Mouse (Mus musculus) kidney, embryonic 14.5 days (tissue): Measurements from ENCODE around the gene Olfr108. TPM values are rescaled to one million over a fixed set of nuclear protein-coding genes. Genes with fewer than 3 reads are reported as not detected.

Experiments used
- ATAC-seq: fragments of 200-750 bp; cut with Nextera tagmentation; 2 replicates; pipeline ENCODE4 v1.8.0; 2017; ENCODE audit warnings: moderate number of reproducible peaks, mild to moderate bottlenecking, moderate TSS enrichment, moderate library complexity; ENCODE audit not compliant: low FRiP score, low TSS enrichment
- H3K27ac ChIP-seq: fragments of 300-500 bp; sonication (generic); 2 replicates; pipeline ENCODE4 v1.5.1; 2014; ENCODE audit warnings: low read depth, mild to moderate bottlenecking, low read length, moderate library complexity, mixed read lengths
- H3K27me3 ChIP-seq: fragments of 300-500 bp; sonication (generic); 2 replicates; pipeline ENCODE4 v1.6.1; 2014; ENCODE audit warnings: mild to moderate bottlenecking, low read length; ENCODE audit not compliant: control insufficient read depth, insufficient read depth
- H3K36me3 ChIP-seq: fragments of 300-500 bp; sonication (generic); 2 replicates; pipeline ENCODE4 v1.6.1; 2014; ENCODE audit warnings: low read length, mixed read lengths; ENCODE audit not compliant: control insufficient read depth, insufficient read depth
- H3K4me1 ChIP-seq: fragments of 300-500 bp; sonication (generic); 2 replicates; pipeline ENCODE4 v1.6.1; 2014; ENCODE audit warnings: low read length, mixed read lengths; ENCODE audit not compliant: control insufficient read depth, insufficient read depth
- H3K4me2 ChIP-seq: fragments of 300-500 bp; sonication (generic); replicated peaks from 2 replicates; pipeline ENCODE4 v1.6.1; 2014; ENCODE audit warnings: low read depth, mild to moderate bottlenecking, low read length
- H3K4me3 ChIP-seq: fragments of 300-500 bp; sonication (generic); 2 replicates; pipeline ENCODE4 v1.5.1; 2014; ENCODE audit warnings: mild to moderate bottlenecking, low read length
- H3K9ac ChIP-seq: fragments of 300-500 bp; sonication (generic); 2 replicates; pipeline ENCODE4 v1.6.1; 2014; ENCODE audit warnings: low read depth, mild to moderate bottlenecking, low read length, moderate library complexity
- H3K9me3 ChIP-seq: fragments of 300-500 bp; sonication (generic); 2 replicates; pipeline ENCODE4 v1.6.1; 2016; ENCODE audit warnings: low read length; ENCODE audit not compliant: control insufficient read depth
- WGBS: fragments of 180-500 bp; shearing (Covaris S2); extraction: QIAGEN DNeasy Blood & Tissue Kit; methylation state at CpG from one replicate; pipeline ENCODE4 v1.1.7; 2014; 5-methylcytosine and 5-hydroxymethylcytosine counted together
- polyA plus RNA-seq: library from polyadenylated mRNA; unstranded; fragments of >200 nt; fragmentation: Nextera tagmentation; extraction: Ambion mirVana; gene quantifications from 2 replicates; pipeline ENCODE4 v1.2.1, GENCODE M21; 2014

Gene Olfr108
- polyA plus RNA-seq = not detected in 2 replicates

DNA sequence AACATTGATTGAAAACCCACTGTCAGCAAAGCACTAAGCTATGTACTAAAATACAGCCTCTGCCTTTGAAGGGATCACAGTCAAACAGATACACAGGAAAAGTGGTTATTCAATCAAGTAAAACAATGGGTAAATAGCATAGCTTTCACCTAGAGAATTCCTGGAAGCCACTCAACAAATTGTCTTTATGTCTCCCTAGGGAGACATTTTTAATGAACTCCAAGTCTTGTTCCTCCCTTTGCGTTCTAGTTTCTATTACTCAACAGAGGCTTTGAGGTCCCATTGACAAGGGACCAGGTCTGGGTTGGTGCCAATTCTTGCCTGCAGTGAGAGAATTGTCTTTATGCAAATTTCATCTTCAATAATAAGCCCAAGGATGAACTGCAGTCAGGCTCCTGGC lies at the start of gene Olfr108:
TSS of gene Olfr108 (plus strand) at position 301 of the 400 bp plus-strand sequence.
- no peak within 1 kb of the TSS for H3K4me3 ChIP-seq
- H3K4me2 ChIP-seq = no peak within 1 kb of the TSS
- WGBS = 73% methylated on average over 1 of the region's 1 CpGs
- no peak within 1 kb of the TSS for H3K9ac ChIP-seq
- H3K27ac ChIP-seq = no peak within 1 kb of the TSS
- no peaks in the 10 kb centered on the region for H3K27me3 ChIP-seq
- no peaks in the 10 kb centered on the region for H3K9me3 ChIP-seq
- ATAC-seq = no peak
- H3K4me1 ChIP-seq = no peaks in the 10 kb centered on the region
- H3K36me3 ChIP-seq = no peaks in the 10 kb centered on the region

DNA sequence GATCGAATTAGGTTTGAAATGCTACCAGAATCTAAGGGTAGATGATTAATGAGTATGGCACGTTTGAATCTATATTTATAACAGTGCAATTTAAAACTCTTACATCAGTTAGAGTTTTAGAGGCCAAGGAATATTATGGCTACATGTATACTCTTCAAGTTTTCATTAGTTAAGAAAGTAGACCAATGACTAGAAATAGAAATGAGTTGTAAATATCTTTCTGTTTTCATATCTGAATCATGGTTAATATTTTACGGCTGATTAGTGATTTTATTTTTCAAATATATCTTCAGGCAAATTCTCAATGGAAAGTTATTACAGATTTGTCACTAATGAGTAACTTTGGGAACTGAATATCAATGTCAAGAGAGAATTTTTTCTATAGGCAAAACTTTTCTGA lies 46.4 kb upstream of the Olfr108 start, which contains the start of gene Olfr107:
TSS of gene Olfr107 (plus strand) at position 301 of the 400 bp plus-strand sequence.
- Histone ChIP-seq H3K9me3 (no peaks in the 10 kb centered on the region), H3K27me3 (no peaks in the 10 kb centered on the region), H3K9ac (no peak within 1 kb of the TSS), H3K4me3 (no peak within 1 kb of the TSS), H3K36me3 (no peaks in the 10 kb centered on the region), H3K4me1 (no peaks in the 10 kb centered on the region), H3K27ac (no peak within 1 kb of the TSS), H3K4me2 (no peak within 1 kb of the TSS)
- ATAC-seq = no peak
- WGBS = 83% methylated on average over 3 of the region's 3 CpGs

DNA sequence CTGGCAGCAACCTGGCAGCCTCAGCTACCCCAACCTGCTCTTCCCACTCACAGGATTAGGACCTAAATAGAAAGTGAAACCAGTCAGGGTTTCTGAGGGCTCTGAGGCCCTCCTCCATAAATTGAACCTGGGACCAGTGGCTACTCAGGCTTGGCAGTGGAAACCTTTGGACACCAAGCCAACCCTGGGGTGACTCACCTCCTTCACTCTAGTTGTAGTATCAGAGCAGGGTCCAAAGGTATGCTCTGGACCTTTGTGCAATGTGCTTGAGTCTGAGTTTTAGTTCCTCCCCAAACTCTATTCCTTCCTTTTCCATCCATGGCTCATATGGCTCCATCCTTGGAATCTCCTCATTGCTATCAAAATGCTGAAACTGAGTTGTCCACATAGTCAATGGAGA lies 31.9 kb upstream of the Olfr108 start:
- no peak for ATAC-seq
- Histone ChIP-seq H3K9ac (no peak overlapping the region), H3K4me2 (no peak overlapping the region), H3K4me1 (no peaks in the 10 kb centered on the region), H3K27ac (no peak overlapping the region), H3K36me3 (no peaks in the 10 kb centered on the region), H3K9me3 (no peaks in the 10 kb centered on the region; the same call in 1 of the 2 replicates), H3K27me3 (no peaks in the 10 kb centered on the region), H3K4me3 (no peak overlapping the region)

DNA sequence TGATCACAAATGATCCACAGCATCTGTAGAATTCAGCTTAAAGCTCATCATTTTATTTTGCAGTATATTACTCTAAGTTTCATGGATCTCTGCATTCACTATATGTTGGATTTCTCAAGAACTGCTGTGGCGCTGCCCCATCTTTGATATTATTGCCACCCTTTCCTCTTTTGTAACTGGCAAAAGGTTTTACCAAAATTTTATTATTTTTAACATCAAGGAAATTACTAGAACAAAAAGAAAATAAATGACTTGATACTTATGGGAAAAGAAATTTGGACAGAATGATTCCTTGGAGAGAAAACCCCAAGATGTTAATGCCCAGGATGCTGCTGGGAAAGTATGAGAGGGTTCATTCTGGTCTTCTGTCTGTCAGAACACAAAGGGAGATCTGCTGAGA lies 13.3 kb downstream of the Olfr108 start, which contains the start of gene Olfr109:
TSS of gene Olfr109 (plus strand) at position 301 of the 400 bp plus-strand sequence.
- Histone ChIP-seq H3K9ac (no peak within 1 kb of the TSS), H3K9me3 (no peaks in the 10 kb centered on the region), H3K27me3 (no peaks in the 10 kb centered on the region), H3K4me1 (no peaks in the 10 kb centered on the region), H3K4me3 (no peak within 1 kb of the TSS), H3K4me2 (no peak within 1 kb of the TSS), H3K36me3 (no peaks in the 10 kb centered on the region), H3K27ac (no peak within 1 kb of the TSS)
- 90% methylated on average over 1 of the region's 1 CpGs for WGBS
- ATAC-seq = no peak

DNA sequence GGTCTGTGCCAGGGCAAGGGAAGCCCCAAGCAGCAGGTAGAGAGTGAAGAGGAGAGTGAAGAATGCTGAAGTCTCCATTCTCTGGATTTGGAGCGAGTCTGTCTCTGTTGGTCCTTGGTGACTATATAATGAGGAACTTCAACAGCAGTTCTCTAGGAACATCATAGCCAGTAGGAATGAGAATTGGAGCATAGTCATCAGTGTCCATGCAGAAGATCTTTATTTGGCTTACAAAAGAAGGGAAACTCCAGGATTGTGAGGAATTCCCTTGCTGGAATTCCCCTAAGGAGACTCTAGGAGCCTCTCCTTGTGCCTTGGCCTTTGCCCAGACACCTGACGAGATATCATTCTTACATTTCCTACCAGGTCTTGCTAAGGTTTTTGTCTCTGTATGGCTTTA lies 38.2 kb downstream of the Olfr108 start, which contains the start of gene H2-M2:
TSS of gene H2-M2 (minus strand) at position 101 of the 400 bp plus-strand sequence.
- Histone ChIP-seq H3K9ac (no peak within 1 kb of the TSS), H3K27ac (no peak within 1 kb of the TSS), H3K4me1 (no peaks in the 10 kb centered on the region), H3K27me3 (no peaks in the 10 kb centered on the region), H3K4me3 (no peak within 1 kb of the TSS), H3K36me3 (no peaks in the 10 kb centered on the region), H3K4me2 (no peak within 1 kb of the TSS), H3K9me3 (no peaks in the 10 kb centered on the region)
- WGBS = 82% methylated on average over 2 of the region's 2 CpGs
- ATAC-seq = no peak

DNA sequence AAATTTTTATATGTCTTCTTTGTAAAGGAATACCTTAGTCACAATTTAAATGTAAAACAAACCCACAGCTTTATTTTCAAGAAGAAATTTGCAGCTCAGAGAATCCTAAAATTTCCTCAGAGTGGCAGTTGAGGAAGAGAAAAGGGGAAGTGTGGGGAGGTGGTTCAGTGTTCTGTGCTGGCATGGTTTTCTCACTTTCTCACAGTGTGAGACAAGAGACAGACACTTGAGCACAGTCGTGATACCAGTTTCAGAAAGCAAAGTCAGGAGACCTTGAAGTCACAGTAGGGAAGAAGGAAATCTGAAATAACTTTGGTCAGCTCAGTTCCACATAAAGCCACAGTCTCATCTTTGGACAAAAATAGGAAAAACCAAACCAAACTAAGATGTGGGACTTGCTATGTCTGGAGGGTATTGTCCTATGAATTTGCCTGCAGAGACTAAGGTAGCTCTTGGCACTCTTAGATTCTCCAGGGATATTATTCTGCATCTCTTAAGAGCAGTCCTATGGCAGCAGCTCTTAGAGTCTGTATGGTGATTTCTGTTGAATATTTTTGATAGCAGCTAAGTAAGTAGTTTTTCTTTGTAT lies 46.7 kb downstream of the Olfr108 start, which contains the start of gene Olfr110:
TSS of gene Olfr110 (plus strand) at position 539 of the 589 bp plus-strand sequence.
- ATAC-seq = no peak
- no peak within 1 kb of the TSS for H3K27ac ChIP-seq
- H3K9ac ChIP-seq = no peak within 1 kb of the TSS
- no peaks in the 10 kb centered on the region for H3K36me3 ChIP-seq
- H3K4me2 ChIP-seq = no peak within 1 kb of the TSS
- WGBS = 62% methylated on average over 1 of the region's 1 CpGs
- H3K27me3 ChIP-seq = no peaks in the 10 kb centered on the region
- no peak within 1 kb of the TSS for H3K4me3 ChIP-seq
- H3K4me1 ChIP-seq = no peaks in the 10 kb centered on the region
- no peaks in the 10 kb centered on the region for H3K9me3 ChIP-seq

Other genes starting within 250 kb of the Olfr108 start
- gene Olfr94, start 244.5 kb upstream of the Olfr108 start, polyA plus RNA-seq = not detected in 2 replicates
- gene Olfr95, start 232.4 kb upstream of the Olfr108 start, polyA plus RNA-seq = not detected in 2 replicates
- gene Olfr96, start 225.3 kb upstream of the Olfr108 start, polyA plus RNA-seq = not detected in 2 replicates
- not detected in 2 replicates for gene Olfr97, start 208.2 kb upstream of the Olfr108 start, polyA plus RNA-seq
- not detected in 2 replicates for gene Olfr98, start 181.7 kb upstream of the Olfr108 start, polyA plus RNA-seq
- gene H2-M3, start 175.3 kb upstream of the Olfr108 start, polyA plus RNA-seq = 1.1 and 1.3 TPM in 2 replicates
- not detected in 2 replicates for gene Olfr99, start 162.0 kb upstream of the Olfr108 start, polyA plus RNA-seq
- not detected in 2 replicates for gene Olfr101, start 141.2 kb upstream of the Olfr108 start, polyA plus RNA-seq
- not detected in 2 replicates for gene Olfr102, start 128.4 kb upstream of the Olfr108 start, polyA plus RNA-seq
- gene Olfr103, start 105.8 kb upstream of the Olfr108 start, polyA plus RNA-seq = not detected in 2 replicates
- not detected in 2 replicates for gene Olfr104-ps, start 85.9 kb upstream of the Olfr108 start, polyA plus RNA-seq
- gene Olfr105-ps, start 66.4 kb upstream of the Olfr108 start, polyA plus RNA-seq = not detected in 2 replicates
- not detected in 2 replicates for gene Olfr106-ps, start 55.1 kb upstream of the Olfr108 start, polyA plus RNA-seq
- not detected in 2 replicates for gene Olfr107, start 46.3 kb upstream of the Olfr108 start, polyA plus RNA-seq
- not detected in 2 replicates for gene Olfr109, start 13.4 kb downstream of the Olfr108 start, polyA plus RNA-seq
- not detected in 2 replicates for gene H2-M2, start 38.1 kb downstream of the Olfr108 start, polyA plus RNA-seq
- gene Olfr110, start 47.0 kb downstream of the Olfr108 start, polyA plus RNA-seq = not detected in 2 replicates
- gene Olfr111, start 62.5 kb downstream of the Olfr108 start, polyA plus RNA-seq = not detected in 2 replicates
- gene Olfr112, start 124.0 kb downstream of the Olfr108 start, polyA plus RNA-seq = not detected in 2 replicates
- gene Olfr113, start 132.2 kb downstream of the Olfr108 start, polyA plus RNA-seq = not detected in 2 replicates
- not detected in 2 replicates for gene Olfr114, start 147.3 kb downstream of the Olfr108 start, polyA plus RNA-seq
- not detected in 2 replicates for gene Olfr115, start 181.6 kb downstream of the Olfr108 start, polyA plus RNA-seq
- not detected in 2 replicates for gene Olfr116, start 181.7 kb downstream of the Olfr108 start, polyA plus RNA-seq
- not detected in 2 replicates for gene Olfr117, start 218.3 kb downstream of the Olfr108 start, polyA plus RNA-seq
- not detected in 2 replicates for gene Olfr118, start 221.5 kb downstream of the Olfr108 start, polyA plus RNA-seq